Mouse (Mus musculus): Measurements from ENCODE around the gene Fkbp8. TPM values are rescaled to one million over a fixed set of nuclear protein-coding genes. Genes with fewer than 3 reads are reported as not detected.
A peak's percentile ranks its signal among the peaks of the same experiment; 100 is the strongest.
"Not testable (repeated sequence)": the region's sequence is repeated elsewhere in the genome, so short reads cannot be mapped to it uniquely, and the experiment has no call there.

Gene Fkbp8
- total RNA-seq, 4 experiments from 2014 or later = 113 to 123 (median 120) TPM

- peak; percentile 44 to 68 for DNase-seq (ENCODE audit: low spot score in 2 of 2)
Measured at GRCm38 (mm10) chr8:70501820-70502529, 25.5 kb upstream of the Fkbp8 start.

DNA sequence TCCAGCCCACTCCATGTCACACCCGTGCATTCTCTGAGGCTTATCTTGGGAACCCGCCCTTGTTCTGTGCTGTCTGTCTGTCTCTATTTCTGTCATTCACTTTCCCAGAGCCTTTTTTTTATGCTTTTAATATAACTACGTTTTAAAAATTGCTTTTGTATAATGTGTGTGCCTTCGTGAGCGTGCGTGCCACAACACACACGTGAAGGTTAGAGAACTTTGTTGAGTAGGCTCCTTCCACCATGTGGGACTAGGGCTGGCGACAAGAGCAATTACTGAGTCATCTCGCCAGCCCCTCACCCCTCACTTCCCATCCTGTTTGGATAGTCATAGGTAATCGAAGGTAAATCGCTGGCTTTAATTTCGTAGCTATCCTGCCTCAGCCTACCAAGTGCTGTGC, 25.0 kb upstream of the Fkbp8 start:
- no peak for DNase-seq (ENCODE audit: low spot score in 2 of 2)

DNA sequence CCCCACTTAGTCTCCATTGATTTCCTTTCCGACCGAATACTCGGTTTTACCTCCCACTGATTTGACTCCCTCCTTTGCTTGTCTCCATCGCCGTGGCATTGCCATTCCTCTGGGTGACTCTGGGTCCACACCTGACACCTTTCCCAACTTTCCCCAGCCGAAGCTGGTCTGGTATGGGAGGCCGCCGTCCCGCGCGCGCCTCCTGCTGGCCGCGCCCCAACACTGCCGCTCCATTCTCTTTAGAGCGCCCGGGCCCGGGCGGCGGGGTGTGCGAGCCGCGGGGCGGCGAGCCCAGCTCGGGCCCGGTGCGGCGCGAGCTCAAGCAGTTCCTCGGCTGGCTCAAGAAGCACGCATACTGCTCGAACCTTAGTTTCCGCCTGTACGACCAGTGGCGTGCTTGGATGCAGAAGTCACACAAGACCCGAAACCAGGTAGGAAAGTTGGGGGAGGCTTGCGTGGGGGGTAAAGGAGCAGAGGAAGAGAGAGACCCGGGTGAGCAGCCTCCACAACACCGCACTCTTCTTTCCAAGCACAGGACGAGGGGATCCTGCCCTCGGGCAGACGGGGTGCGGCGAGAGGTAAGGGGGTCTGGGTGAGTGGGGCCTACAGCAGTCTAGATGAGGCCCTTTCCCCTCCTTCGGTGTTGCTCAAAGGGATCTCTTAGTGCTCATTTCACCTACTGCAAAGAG, 24.3 kb upstream of the Fkbp8 start:
- DNase-seq (ENCODE audit: low spot score in 2 of 2) = peak; percentile 47 to 63

- peak; percentile 73 to 81 for DNase-seq (ENCODE audit: low spot score in 2 of 2)
Measured at GRCm38 (mm10) chr8:70504291-70504716, 23.2 kb upstream of the Fkbp8 start.

DNA sequence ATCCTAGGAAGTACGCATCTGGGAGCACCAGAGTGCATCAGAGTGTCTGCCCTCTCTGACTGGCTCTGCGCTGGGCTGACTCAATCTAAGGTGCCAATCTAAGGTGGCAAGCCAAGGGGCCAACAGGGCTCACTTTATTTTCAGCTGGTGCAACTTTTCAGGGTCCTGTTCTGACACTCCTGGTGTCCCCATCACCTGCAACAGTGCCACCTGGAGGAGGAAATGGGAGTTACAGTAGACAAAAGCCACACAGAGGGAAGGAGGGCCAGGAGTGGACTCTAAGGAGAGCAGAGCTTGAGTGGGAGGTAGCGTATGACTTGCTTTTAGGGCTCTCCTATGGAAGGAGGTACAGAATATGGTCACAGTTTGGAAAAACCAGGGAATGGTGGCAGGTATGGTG, 22.7 kb upstream of the Fkbp8 start:
- peak; percentile 55 to 59 for DNase-seq (ENCODE audit: low spot score in 2 of 2)

GRCm38 (mm10) chr8:70505698-70506327, 21.7 kb upstream of the Fkbp8 start:
- DNase-seq (ENCODE audit: low spot score in 2 of 2) = no peak

DNA sequence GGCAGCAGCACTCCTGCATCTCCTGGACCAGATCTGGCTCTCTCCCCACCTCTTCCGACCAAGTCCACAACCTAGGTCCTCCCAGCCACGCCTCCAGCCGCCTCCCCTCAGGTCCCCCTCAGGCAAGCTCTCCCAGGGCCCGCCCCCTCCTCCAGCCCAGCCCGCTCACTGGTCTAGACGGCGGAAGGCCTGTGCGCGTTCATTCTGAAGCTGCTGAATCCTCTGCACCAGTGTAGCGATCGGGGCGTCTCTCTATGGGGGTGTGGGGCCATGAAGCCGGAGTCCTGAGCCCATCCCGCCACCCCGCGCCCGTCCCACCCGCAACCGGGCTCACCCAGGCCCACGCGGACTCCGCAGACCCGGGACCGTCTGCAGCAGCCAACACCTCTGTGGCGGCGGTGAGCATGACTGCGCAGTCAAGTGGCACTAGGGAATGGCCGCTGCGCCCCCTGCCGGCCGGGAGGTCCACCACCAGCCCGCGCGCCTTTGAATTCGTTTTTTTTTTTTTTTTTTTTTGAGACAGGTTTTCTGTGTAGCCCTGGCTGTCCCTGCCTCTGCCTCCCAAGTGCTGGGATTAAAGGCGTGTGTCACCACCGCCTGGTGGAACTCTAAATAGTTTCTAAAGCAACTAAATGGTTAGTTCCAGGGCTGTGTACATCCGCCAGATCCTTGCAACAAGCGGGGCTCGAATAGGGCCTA, 21.0 kb upstream of the Fkbp8 start, which contains the start of gene Rex1bd:
Gene Rex1bd (minus strand): TSS at position 425 of the 699 bp plus-strand sequence.
- DNase-seq (ENCODE audit: low spot score in 2 of 2) = peak; percentile 88 to 89

GRCm38 (mm10) chr8:70507027-70507393, 20.5 kb upstream of the Fkbp8 start:
- no peak for DNase-seq (ENCODE audit: low spot score in 2 of 2)

DNA sequence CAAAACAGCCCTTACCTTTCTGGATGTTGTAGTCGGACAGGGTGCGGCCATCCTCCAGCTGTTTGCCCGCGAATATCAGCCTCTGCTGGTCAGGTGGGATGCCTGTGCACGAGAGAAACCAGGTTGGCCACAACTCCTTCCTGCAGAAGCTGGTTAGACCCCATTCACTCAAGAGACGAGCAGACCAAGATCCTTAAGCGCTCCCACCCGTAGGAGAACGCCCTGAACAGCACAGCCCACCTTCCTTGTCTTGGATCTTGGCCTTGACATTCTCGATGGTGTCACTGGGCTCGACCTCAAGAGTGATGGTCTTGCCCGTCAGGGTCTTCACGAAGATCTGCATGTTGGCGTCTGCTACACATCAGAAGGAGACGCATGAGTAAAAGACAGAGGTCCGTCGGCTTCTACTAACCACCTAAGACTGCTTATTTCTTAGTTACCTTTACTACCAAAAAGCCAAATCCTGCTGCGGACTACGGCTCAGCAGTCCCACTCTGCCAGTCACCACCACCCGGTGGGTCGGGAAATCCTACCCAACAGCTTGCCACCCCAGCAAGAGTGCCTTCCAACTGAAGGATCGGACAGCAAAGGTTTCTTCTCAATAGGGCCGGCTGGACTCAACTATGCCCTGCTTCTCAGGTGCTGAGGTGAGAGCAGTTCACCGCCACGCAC, 18.1 kb upstream of the Fkbp8 start:
- DNase-seq (ENCODE audit: low spot score in 2 of 2) = no peak

DNA sequence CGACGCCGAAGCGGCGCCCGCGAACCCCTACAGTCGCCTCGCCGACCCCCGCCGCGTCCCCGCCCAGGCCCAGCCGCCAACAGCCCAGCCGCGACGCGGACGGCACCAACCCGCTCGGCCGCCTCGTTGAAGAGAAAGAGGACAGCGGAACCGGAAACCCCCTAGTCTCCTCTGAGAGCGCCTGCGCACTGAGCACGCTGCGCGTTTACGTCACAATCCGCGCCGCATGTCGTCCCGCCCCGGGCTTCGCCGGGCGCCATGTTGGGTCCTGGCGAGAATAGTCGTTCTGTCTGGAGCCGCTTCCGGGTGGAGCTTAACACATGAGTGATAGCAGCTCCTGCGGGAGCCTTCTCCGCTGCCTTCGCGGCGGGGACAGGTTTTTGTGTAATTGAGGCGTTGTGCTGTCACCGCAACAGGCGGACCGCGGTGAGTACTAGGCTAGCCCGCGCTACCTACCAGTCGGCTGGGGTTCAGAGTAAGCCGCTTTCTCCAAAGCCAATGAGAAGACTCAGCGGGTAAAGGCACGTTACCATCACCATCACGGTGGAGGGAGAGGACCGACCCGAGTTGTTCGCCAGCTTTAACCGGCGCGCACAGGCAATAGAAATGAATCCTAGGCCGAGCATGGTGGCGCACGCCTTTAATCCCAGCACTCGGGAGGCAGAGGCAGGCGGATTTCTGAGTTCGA, 17.2 kb upstream of the Fkbp8 start, which contains the start of gene Uba52:
Gene Uba52 (minus strand): TSS at position 574 of the 688 bp plus-strand sequence.
- DNase-seq (ENCODE audit: low spot score in 2 of 2) = peak; percentile 93 to 95

- DNase-seq (ENCODE audit: low spot score in 2 of 2) = not testable (repeated sequence)
Measured at GRCm38 (mm10) chr8:70511174-70511573, 16.4 kb upstream of the Fkbp8 start.

- no peak for DNase-seq (ENCODE audit: low spot score in 2 of 2)
Measured at GRCm38 (mm10) chr8:70511770-70512169, 15.8 kb upstream of the Fkbp8 start.

- DNase-seq (ENCODE audit: low spot score in 2 of 2) = no peak
Measured at GRCm38 (mm10) chr8:70512253-70512903, 15.1 kb upstream of the Fkbp8 start.

DNA sequence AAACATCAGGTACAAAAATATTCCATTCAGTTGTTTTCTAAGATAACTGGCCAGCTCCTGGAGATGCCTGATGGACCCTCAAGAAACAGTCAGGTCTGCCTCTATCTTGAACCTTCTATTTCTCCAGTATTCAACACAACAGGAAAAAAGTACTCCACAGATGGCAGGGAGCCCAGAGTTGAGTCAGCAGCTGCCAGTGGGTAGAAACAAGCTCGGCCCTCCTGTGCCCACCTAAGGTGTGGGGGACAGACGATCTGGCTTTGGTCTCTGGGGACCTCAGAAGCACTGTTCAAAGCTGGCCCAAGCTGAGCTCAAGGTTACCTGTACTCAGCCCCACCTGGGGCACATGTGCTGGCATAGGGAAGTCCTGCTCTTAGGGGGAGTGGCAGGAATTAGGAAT, 14.1 kb upstream of the Fkbp8 start:
- no peak for DNase-seq (ENCODE audit: low spot score in 2 of 2)

- DNase-seq (ENCODE audit: low spot score in 2 of 2) = no peak
Measured at GRCm38 (mm10) chr8:70517940-70518643, 9.4 kb upstream of the Fkbp8 start.

- DNase-seq (ENCODE audit: low spot score in 2 of 2) = no peak
Measured at GRCm38 (mm10) chr8:70519043-70519442, 8.5 kb upstream of the Fkbp8 start.

DNA sequence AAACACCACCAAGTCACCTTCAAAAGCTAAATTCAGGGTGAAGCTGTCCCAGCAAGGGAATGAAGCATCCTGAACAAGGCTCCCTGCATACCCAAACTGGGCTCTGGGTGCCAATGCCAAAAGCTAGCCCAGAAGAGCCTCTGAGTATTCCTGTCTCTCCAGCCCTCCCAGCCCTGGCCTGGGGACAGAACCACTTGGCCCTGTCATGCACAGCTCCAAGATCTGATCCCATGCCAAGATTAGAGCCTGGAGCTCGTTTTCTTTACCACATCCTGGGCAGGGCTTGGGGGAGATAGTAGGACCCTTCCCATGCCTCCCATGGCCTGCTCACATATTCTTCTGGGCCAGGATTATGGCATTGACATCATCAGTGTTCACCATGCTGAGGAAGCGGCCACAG, 7.9 kb upstream of the Fkbp8 start:
- DNase-seq (ENCODE audit: low spot score in 2 of 2) = no peak

- peak; percentile 93 to 96 for DNase-seq (ENCODE audit: low spot score in 2 of 2)
Measured at GRCm38 (mm10) chr8:70522592-70523403, 4.7 kb upstream of the Fkbp8 start.
